Mouse (Mus musculus) testis, adult 2 months (tissue): ENCODE measurements around the gene Hist1h2bb. TPM values are rescaled to one million over a fixed set of nuclear protein-coding genes. Genes with fewer than 3 reads are reported as not detected.

Experiments used
- H3K27ac ChIP-seq: fragments of 200-500 bp; 2 replicates; pipeline ENCODE4 v1.5.1; 2012; ENCODE audit warnings: low read depth, low read length; ENCODE audit not compliant: control insufficient read depth, insufficient read depth
- H3K27me3 ChIP-seq: fragments of 200-500 bp; 2 replicates; pipeline ENCODE4 v1.6.1; 2012; ENCODE audit warnings: mild to moderate bottlenecking, low read length, moderate library complexity; ENCODE audit not compliant: control insufficient read depth, insufficient read depth
- H3K36me3 ChIP-seq: fragments of 200-500 bp; 2 replicates; pipeline ENCODE4 v1.6.1; 2012; ENCODE audit warnings: mild to moderate bottlenecking, low read length; ENCODE audit not compliant: control insufficient read depth, insufficient read depth
- H3K4me1 ChIP-seq: fragments of 200-500 bp; 2 replicates; pipeline ENCODE4 v1.6.1; 2012; ENCODE audit warnings: low read length; ENCODE audit not compliant: control insufficient read depth, insufficient read depth
- H3K4me3 ChIP-seq: fragments of 200-500 bp; 2 replicates; pipeline ENCODE4 v1.5.1; 2012; ENCODE audit warnings: low read depth, mild to moderate bottlenecking, low read length, moderate library complexity, mixed read lengths; ENCODE audit not compliant: control insufficient read depth
- CTCF ChIP-seq: fragments of 200-500 bp; IDR thresholded peaks from 2 replicates; pipeline ENCODE4 v1.5.1; 2012; ENCODE audit warnings: low read depth, mild to moderate bottlenecking, inconsistent platforms, low read length, moderate library complexity; ENCODE audit not compliant: control insufficient read depth, insufficient read depth, insufficient replicate concordance
- POLR2A ChIP-seq: fragments of 200-500 bp; IDR thresholded peaks from 2 replicates; pipeline ENCODE4 v1.6.1; 2012; ENCODE audit warnings: low read depth, mild to moderate bottlenecking, inconsistent platforms, low read length, moderate library complexity; ENCODE audit not compliant: control insufficient read depth
- polyA plus RNA-seq: library from polyadenylated mRNA; depleted of rRNA; stranded (reverse); fragments of >200 nt; gene quantifications from 2 replicates; pipeline ENCODE4 v1.2.3, GENCODE M21; 2012

Gene Hist1h2bb
- polyA plus RNA-seq, 1 experiment = 3.9 TPM

DNA sequence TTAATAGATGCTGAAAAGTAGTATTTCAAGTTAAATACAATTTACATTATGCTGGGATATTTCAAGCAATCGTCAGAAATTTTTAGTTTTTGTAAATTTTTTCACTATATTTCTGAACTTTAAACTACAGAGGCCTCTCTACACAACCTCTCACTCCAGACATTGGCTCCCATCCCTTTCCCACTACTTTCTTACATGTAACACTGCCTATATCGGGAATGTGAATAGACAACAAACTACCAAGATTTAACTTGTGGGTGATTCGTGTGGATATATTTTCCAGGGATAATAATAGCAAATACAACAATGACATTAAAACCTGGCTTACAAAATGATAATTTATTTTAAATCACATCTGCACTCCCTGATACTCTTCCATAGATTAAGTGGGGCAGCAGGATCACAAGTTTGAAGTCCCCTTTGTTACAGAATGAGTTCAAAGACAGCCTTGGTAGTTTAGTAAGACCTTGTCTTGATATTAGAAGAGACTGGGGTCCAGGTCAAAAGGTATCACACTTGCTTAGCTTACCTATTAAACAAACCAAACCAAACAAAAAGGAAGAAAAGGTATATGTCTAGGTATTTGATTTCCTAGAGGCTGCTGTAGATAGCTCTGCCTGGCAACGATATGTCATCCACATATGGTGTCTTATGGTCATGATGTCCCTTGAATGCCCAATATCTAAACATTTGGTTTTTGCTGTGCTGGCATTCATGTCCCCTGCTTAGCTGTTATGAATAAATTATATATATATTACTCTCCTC, 7.0 kb downstream of the Hist1h2bb start:
- H3K36me3 ChIP-seq = no peaks in the 10 kb centered on the region
- no peak overlapping the region for H3K4me3 ChIP-seq
- no peak for TF ChIP-seq POLR2A
- TF ChIP-seq CTCF = no peak
- H3K4me1 ChIP-seq = peaks cover 2% of the 10 kb centered on the region
- H3K27ac ChIP-seq = no peak overlapping the region
- H3K27me3 ChIP-seq = no peaks in the 10 kb centered on the region

DNA sequence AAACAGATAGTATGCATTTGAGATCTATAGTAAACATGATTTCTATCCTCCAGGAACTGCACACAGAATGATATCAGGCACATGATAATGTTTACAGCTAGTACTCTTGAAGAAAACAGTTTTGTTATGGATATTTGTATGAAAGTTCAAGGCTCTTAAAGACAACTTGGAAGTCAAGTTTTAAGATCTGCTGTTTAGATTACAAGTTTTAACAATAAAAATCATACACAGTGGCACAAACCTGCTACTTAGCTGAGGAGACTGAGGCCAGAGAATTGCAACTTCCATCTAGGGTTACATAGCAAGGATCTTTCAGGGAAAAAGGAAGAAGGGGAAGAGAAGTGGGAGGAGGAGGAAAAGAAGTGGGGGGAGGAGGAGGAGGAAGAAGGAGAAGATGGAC, 8.5 kb downstream of the Hist1h2bb start:
- no peaks in the 10 kb centered on the region for H3K36me3 ChIP-seq
- H3K27ac ChIP-seq = no peak overlapping the region
- TF ChIP-seq POLR2A (no peak), CTCF (no peak)
- no peak overlapping the region for H3K4me3 ChIP-seq
- no peaks in the 10 kb centered on the region for H3K27me3 ChIP-seq
- peaks cover 4% of the 10 kb centered on the region for H3K4me1 ChIP-seq

DNA sequence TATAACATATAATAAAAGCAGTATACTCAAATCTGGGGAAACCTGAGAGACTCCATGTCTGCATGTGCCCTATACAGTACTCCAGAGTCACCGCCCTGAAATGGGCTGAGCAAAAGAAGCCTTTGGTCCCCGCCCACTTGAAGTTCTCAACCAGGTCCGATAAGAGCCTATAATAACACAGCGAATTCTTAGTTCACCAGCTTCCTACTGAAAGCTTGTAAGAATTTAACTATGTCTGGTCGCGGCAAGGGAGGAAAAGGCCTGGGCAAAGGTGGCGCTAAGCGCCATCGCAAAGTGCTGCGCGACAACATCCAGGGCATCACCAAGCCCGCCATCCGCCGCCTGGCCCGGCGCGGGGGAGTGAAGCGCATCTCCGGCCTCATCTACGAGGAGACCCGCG, 10.3 kb downstream of the Hist1h2bb start, which contains the start of gene Hist1h4b:
Hist1h4b (plus strand) TSS at position 224 of the 400 bp plus-strand sequence.
- peak within 1 kb of the TSS; percentile 68 for H3K4me3 ChIP-seq
- H3K27me3 ChIP-seq = no peaks in the 10 kb centered on the region
- peak within 1 kb of the TSS; percentile 81 for H3K27ac ChIP-seq
- H3K4me1 ChIP-seq = peaks cover 4% of the 10 kb centered on the region; the same call in 1 of the 2 replicates
- no peaks in the 10 kb centered on the region for H3K36me3 ChIP-seq
- TF ChIP-seq POLR2A = no peak; the same call in 1 of the 2 replicates
- no peak for TF ChIP-seq CTCF

DNA sequence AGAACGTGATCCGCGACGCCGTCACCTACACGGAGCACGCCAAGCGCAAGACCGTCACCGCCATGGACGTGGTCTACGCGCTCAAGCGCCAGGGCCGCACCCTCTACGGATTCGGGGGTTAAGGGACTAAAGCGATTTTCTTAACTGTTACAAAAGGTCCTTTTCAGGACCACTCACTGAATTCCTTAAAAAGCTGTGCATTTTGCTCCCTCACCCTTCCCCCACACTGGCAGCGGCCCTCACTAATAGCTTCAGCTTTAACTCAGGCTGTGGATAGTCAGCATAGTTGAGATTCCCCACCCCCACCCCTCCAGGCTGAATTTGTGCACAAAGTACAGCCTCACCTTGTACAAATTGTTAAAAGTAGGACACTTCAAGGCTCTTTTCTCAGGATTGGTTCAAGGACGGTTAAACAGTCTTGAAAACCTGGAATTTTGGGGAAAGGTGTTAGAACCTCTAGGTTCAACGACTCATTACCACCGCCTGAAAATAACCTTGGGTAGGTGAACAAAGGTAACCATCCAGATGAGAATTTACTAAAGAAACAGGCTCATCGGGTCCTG, 10.8 kb downstream of the Hist1h2bb start:
- H3K4me3 ChIP-seq = peak overlapping the region; percentile 68
- peaks cover 4% of the 10 kb centered on the region; the same call in 1 of the 2 replicates for H3K4me1 ChIP-seq
- H3K27ac ChIP-seq = peak overlapping the region; percentile 81
- TF ChIP-seq CTCF = no peak
- TF ChIP-seq POLR2A = no peak
- no peaks in the 10 kb centered on the region for H3K27me3 ChIP-seq
- no peaks in the 10 kb centered on the region for H3K36me3 ChIP-seq

DNA sequence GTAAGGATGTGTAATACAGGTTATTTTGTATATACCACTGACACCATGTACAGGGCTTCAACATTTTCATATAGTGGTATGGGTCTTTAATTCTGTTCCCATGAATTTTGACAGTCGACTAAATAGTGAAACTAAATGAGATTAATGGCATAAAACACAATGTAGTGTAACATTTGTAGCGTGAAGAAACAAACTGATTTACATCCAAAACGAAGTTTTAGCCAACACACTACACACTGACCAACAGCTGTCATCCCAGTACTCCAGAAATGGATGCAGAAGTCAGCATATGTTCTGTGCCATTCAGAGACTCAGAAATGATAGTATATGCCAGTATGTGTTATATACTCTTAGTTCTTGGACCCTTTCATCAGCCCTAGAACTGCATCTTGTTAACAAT, 11.4 kb downstream of the Hist1h2bb start:
- no peaks in the 10 kb centered on the region for H3K27me3 ChIP-seq
- H3K4me1 ChIP-seq = peaks cover 2% of the 10 kb centered on the region; the same call in 1 of the 2 replicates
- no peak overlapping the region for H3K27ac ChIP-seq
- no peaks in the 10 kb centered on the region for H3K36me3 ChIP-seq
- no peak for TF ChIP-seq POLR2A
- no peak for TF ChIP-seq CTCF
- H3K4me3 ChIP-seq = no peak overlapping the region; the same call in 1 of the 2 replicates

DNA sequence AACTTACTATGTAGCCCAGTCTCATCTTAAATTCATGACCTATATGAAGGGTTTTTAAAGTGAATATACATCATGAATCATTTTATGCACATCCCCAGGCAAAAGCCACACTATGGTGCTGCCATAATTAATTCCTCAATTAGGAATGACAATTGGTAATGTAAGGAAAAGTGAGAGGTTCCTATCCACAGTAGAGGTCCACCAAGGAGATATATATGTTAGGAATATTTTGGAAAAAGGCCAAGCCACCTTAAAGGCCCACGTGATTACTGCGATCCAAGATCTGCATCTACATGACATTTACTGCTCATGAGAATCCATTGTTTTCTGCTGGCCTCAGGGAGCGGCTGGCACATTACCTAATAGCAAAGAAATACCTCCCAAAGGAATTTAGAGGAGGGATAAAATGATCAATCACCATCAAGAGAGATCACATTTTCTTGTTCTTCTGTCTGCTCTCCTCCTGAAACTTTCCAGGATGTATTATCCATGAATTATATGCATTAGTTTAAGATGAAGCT, 12.8 kb downstream of the Hist1h2bb start:
- H3K4me3 ChIP-seq = peak overlapping the region; percentile 50; the same call in 1 of the 2 replicates
- TF ChIP-seq POLR2A (no peak), CTCF (no peak)
- H3K36me3 ChIP-seq = no peaks in the 10 kb centered on the region
- H3K27me3 ChIP-seq = no peaks in the 10 kb centered on the region
- H3K27ac ChIP-seq = no peak overlapping the region
- peaks cover 6% of the 10 kb centered on the region for H3K4me1 ChIP-seq

DNA sequence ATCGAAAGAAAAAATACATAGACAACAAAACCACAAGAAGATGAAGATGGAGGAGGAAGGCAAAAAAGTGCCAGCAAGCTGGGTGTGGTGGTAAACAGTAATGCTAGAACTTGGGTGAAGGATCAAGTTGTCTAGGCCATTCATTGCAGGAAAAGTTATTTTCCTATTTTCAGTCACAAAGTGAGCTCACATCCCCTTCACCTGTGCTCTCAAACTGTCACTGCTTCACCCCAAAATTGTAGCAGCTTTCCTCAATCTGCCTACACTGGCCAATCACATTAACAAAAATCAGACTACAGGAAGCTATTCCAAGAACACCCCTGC, 13.3 kb downstream of the Hist1h2bb start:
- TF ChIP-seq POLR2A = no peak
- no peak for TF ChIP-seq CTCF
- H3K4me3 ChIP-seq = peak overlapping the region; percentile 85; the same call in 1 of the 2 replicates
- peak overlapping the region; percentile 91 for H3K27ac ChIP-seq
- no peaks in the 10 kb centered on the region for H3K27me3 ChIP-seq
- H3K4me1 ChIP-seq = peaks cover 8% of the 10 kb centered on the region
- H3K36me3 ChIP-seq = no peaks in the 10 kb centered on the region
